Mouse (Mus musculus) cerebellum, adult 2 months (tissue): ENCODE measurements around the gene Shb.

Source experiments
- CTCF ChIP-seq: fragments of 200-500 bp; IDR thresholded peaks from 2 replicates; pipeline ENCODE4 v1.5.1; 2011; ENCODE audit warnings: low read depth, mild to moderate bottlenecking, control low read depth, low read length, moderate library complexity, borderline replicate concordance; ENCODE audit not compliant: insufficient read depth
- POLR2A ChIP-seq: fragments of 200-500 bp; IDR thresholded peaks from 2 replicates; pipeline ENCODE4 v1.6.1; 2011; ENCODE audit warnings: low read length, control low read depth, borderline replicate concordance; ENCODE audit not compliant: insufficient read depth

DNA sequence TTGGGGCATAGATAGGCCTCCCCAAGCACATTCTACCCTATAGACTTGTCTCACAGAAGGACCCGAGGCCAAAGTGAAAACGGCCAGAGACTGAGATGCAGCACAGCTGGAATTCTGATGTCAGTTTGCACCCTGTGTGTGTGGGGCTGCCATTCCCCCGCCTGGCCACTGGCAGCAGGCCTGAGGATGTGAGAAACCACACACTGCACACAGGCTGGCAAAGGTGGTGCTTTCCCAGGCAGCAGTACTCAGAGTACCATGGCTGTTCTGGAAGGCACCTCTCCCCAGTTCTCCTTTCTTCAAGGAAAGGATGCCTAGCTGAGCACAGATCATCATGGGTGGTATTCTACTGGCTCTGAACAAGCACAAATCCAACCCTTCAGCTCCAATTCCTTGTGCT lies 90.0 kb downstream of the Shb start:
- TF ChIP-seq CTCF = no peak
- no peak for TF ChIP-seq POLR2A
